Mouse (Mus musculus): ENCODE measurements around the gene Fcgr3. TPM values are rescaled to one million over a fixed set of nuclear protein-coding genes. Genes with fewer than 3 reads are reported as not detected.
"Not testable (repeated sequence)": the region's sequence is repeated elsewhere in the genome, so short reads cannot be mapped to it uniquely, and the experiment has no call there.

Gene Fcgr3
- total and polyA plus RNA-seq, 3 experiments, result 11.5 to 12.7 (median 12.1) TPM

- Histone ChIP-seq H3K4me3 (no peak overlapping the region), H3K79me2 (replicated peaks; ENCODE audit: control insufficient read depth, insufficient read depth, low read length) (no peaks in the 10 kb centered on the region), H3K36me3 (ENCODE audit: control insufficient read depth, insufficient read depth, low read length) (no peaks in the 10 kb centered on the region), H3K9ac (ENCODE audit: low read depth, low read length) (no peak overlapping the region), H3K27ac (no peak overlapping the region), H3K4me1 (ENCODE audit: control insufficient read depth, insufficient read depth, low read length) (no peaks in the 10 kb centered on the region), H3K27me3 (ENCODE audit: control insufficient read depth, insufficient read depth, low read length) (no peaks in the 10 kb centered on the region)
- WGBS, result 54% methylated on average over 4 of the region's 4 CpGs
- TF ChIP-seq POLR2A (IDR thresholded peaks at IDR 0.05; ENCODE audit: insufficient read depth, low read depth, low read length) (no peak), EP300 (IDR thresholded peaks at IDR 0.05; ENCODE audit: insufficient read depth, low read depth, low read length) (no peak), CTCF (IDR thresholded peaks at IDR 0.05) (no peak)
- no peak for DNase-seq
- intact Hi-C loops (cut with DNase I), result no loop called here
Observed at GRCm38 (mm10) chr1:171094424-171094823, 29.7 kb upstream of the Fcgr3 start.

GRCm38 (mm10) chr1:171090761-171091160 lies 26.0 kb upstream of the Fcgr3 start:
- TF ChIP-seq EP300 (IDR thresholded peaks at IDR 0.05; ENCODE audit: insufficient read depth, low read depth, low read length) (no peak), CTCF (IDR thresholded peaks at IDR 0.05) (no peak), POLR2A (IDR thresholded peaks at IDR 0.05; ENCODE audit: insufficient read depth, low read depth, low read length) (no peak)
- intact Hi-C loops (cut with DNase I), result no loop called here
- H3K79me2 ChIP-seq (replicated peaks; ENCODE audit: control insufficient read depth, insufficient read depth, low read length), result no peaks in the 10 kb centered on the region
- WGBS, result 48% methylated on average over 2 of the region's 2 CpGs
- H3K36me3 ChIP-seq (ENCODE audit: control insufficient read depth, insufficient read depth, low read length), result no peaks in the 10 kb centered on the region
- H3K4me1 ChIP-seq (ENCODE audit: control insufficient read depth, insufficient read depth, low read length), result no peaks in the 10 kb centered on the region; the same call in 1 of the 2 replicates
- DNase-seq, result no peak
- H3K9ac ChIP-seq (ENCODE audit: low read depth, low read length), result no peak overlapping the region
- no peak overlapping the region for H3K27ac ChIP-seq
- no peak overlapping the region for H3K4me3 ChIP-seq
- peaks cover 2% of the 10 kb centered on the region for H3K27me3 ChIP-seq (ENCODE audit: control insufficient read depth, insufficient read depth, low read length)

- 88% methylated on average over 1 of the region's 1 CpGs for WGBS
- H3K9ac ChIP-seq (ENCODE audit: low read depth, low read length), result no peak overlapping the region
- H3K27ac ChIP-seq, result no peak overlapping the region
- no peaks in the 10 kb centered on the region for H3K79me2 ChIP-seq (replicated peaks; ENCODE audit: control insufficient read depth, insufficient read depth, low read length)
- intact Hi-C loops (cut with DNase I), result no loop called here
- no peak overlapping the region for H3K4me3 ChIP-seq
- no peaks in the 10 kb centered on the region for H3K36me3 ChIP-seq (ENCODE audit: control insufficient read depth, insufficient read depth, low read length)
- no peak for DNase-seq
- H3K27me3 ChIP-seq (ENCODE audit: control insufficient read depth, insufficient read depth, low read length), result peaks cover 4% of the 10 kb centered on the region
- TF ChIP-seq CTCF (IDR thresholded peaks at IDR 0.05), result no peak
- no peaks in the 10 kb centered on the region; the same call in 1 of the 2 replicates for H3K4me1 ChIP-seq (ENCODE audit: control insufficient read depth, insufficient read depth, low read length)
Observed at GRCm38 (mm10) chr1:171089891-171090290, 25.2 kb upstream of the Fcgr3 start.

- H3K27me3 ChIP-seq (ENCODE audit: control insufficient read depth, insufficient read depth, low read length); DNase-seq; intact Hi-C loops (cut with DNase I); H3K36me3 ChIP-seq (ENCODE audit: control insufficient read depth, insufficient read depth, low read length); H3K9ac ChIP-seq (ENCODE audit: low read depth, low read length); H3K4me1 ChIP-seq (ENCODE audit: control insufficient read depth, insufficient read depth, low read length); H3K27ac ChIP-seq; H3K4me3 ChIP-seq; H3K79me2 ChIP-seq (replicated peaks; ENCODE audit: control insufficient read depth, insufficient read depth, low read length): not testable (repeated sequence)
- WGBS, result 6% methylated on average over 10 of the region's 10 CpGs
Observed at GRCm38 (mm10) chr1:171088237-171088869, 23.6 kb upstream of the Fcgr3 start.

- H3K9ac ChIP-seq (ENCODE audit: low read depth, low read length), result no peak overlapping the region
- no peaks in the 10 kb centered on the region for H3K79me2 ChIP-seq (replicated peaks; ENCODE audit: control insufficient read depth, insufficient read depth, low read length)
- intact Hi-C loops (cut with DNase I), result no loop called here
- H3K27me3 ChIP-seq (ENCODE audit: control insufficient read depth, insufficient read depth, low read length), result peaks cover 4% of the 10 kb centered on the region
- H3K4me3 ChIP-seq, result no peak overlapping the region
- H3K27ac ChIP-seq, result no peak overlapping the region
- TF ChIP-seq POLR2A (IDR thresholded peaks at IDR 0.05; ENCODE audit: insufficient read depth, low read depth, low read length), result no peak
- TF ChIP-seq CTCF (IDR thresholded peaks at IDR 0.05), result no peak
- no peak for TF ChIP-seq EP300 (IDR thresholded peaks at IDR 0.05; ENCODE audit: insufficient read depth, low read depth, low read length)
- H3K4me1 ChIP-seq (ENCODE audit: control insufficient read depth, insufficient read depth, low read length), result no peaks in the 10 kb centered on the region; the same call in 1 of the 2 replicates
- H3K36me3 ChIP-seq (ENCODE audit: control insufficient read depth, insufficient read depth, low read length), result no peaks in the 10 kb centered on the region
- WGBS, result 3% methylated on average over 26 of the region's 26 CpGs
- no peak for DNase-seq
Observed at GRCm38 (mm10) chr1:171085718-171086117, 21.0 kb upstream of the Fcgr3 start.

GRCm38 (mm10) chr1:171081512-171082231 lies 16.9 kb upstream of the Fcgr3 start:
- WGBS, result 36% methylated on average over 12 of the region's 17 CpGs
- H3K4me3 ChIP-seq; H3K27me3 ChIP-seq (ENCODE audit: control insufficient read depth, insufficient read depth, low read length); H3K79me2 ChIP-seq (replicated peaks; ENCODE audit: control insufficient read depth, insufficient read depth, low read length); intact Hi-C loops (cut with DNase I); H3K36me3 ChIP-seq (ENCODE audit: control insufficient read depth, insufficient read depth, low read length); H3K9ac ChIP-seq (ENCODE audit: low read depth, low read length); H3K27ac ChIP-seq; H3K4me1 ChIP-seq (ENCODE audit: control insufficient read depth, insufficient read depth, low read length): not testable (repeated sequence)
- DNase-seq, result peak in 1 of 2 experiments; percentile 53

- H3K4me3 ChIP-seq; H3K27ac ChIP-seq; DNase-seq; H3K9ac ChIP-seq (ENCODE audit: low read depth, low read length); H3K4me1 ChIP-seq (ENCODE audit: control insufficient read depth, insufficient read depth, low read length); H3K79me2 ChIP-seq (replicated peaks; ENCODE audit: control insufficient read depth, insufficient read depth, low read length); intact Hi-C loops (cut with DNase I); H3K36me3 ChIP-seq (ENCODE audit: control insufficient read depth, insufficient read depth, low read length); H3K27me3 ChIP-seq (ENCODE audit: control insufficient read depth, insufficient read depth, low read length): not testable (repeated sequence)
- WGBS, result no CpG with 5 or more reads among the region's 43 CpGs
Observed at GRCm38 (mm10) chr1:171079825-171080224, 15.1 kb upstream of the Fcgr3 start.

- H3K27ac ChIP-seq; H3K9ac ChIP-seq (ENCODE audit: low read depth, low read length); H3K79me2 ChIP-seq (replicated peaks; ENCODE audit: control insufficient read depth, insufficient read depth, low read length); H3K27me3 ChIP-seq (ENCODE audit: control insufficient read depth, insufficient read depth, low read length); DNase-seq; H3K4me1 ChIP-seq (ENCODE audit: control insufficient read depth, insufficient read depth, low read length); H3K36me3 ChIP-seq (ENCODE audit: control insufficient read depth, insufficient read depth, low read length); intact Hi-C loops (cut with DNase I); H3K4me3 ChIP-seq: not testable (repeated sequence)
- WGBS, result 0% methylated on average over 1 of the region's 35 CpGs
Observed at GRCm38 (mm10) chr1:171079345-171079744, 14.6 kb upstream of the Fcgr3 start.

- intact Hi-C loops (cut with DNase I); H3K27me3 ChIP-seq (ENCODE audit: control insufficient read depth, insufficient read depth, low read length); H3K36me3 ChIP-seq (ENCODE audit: control insufficient read depth, insufficient read depth, low read length); H3K9ac ChIP-seq (ENCODE audit: low read depth, low read length); H3K4me3 ChIP-seq; DNase-seq; H3K79me2 ChIP-seq (replicated peaks; ENCODE audit: control insufficient read depth, insufficient read depth, low read length); H3K4me1 ChIP-seq (ENCODE audit: control insufficient read depth, insufficient read depth, low read length); H3K27ac ChIP-seq: not testable (repeated sequence)
- 24% methylated on average over 12 of the region's 12 CpGs for WGBS
Observed at GRCm38 (mm10) chr1:171078419-171078818, 13.7 kb upstream of the Fcgr3 start.
